Mouse (Mus musculus) CH12.LX (cell line): ENCODE data around the gene Kif23. TPM values are rescaled to one million over a fixed set of nuclear protein-coding genes. Genes with fewer than 3 reads are reported as not detected.
A peak's percentile ranks its signal among the peaks of the same experiment; 100 is the strongest.

Source experiments
- DNase-seq: peaks from one replicate; pipeline ENCODE4 v3.0.0-alpha.2; 2013; ENCODE audit errors: extremely low read depth
- H3K27ac ChIP-seq: 2 replicates; pipeline ENCODE4 v1.5.1; 2012; ENCODE audit warnings: low read depth, mild to moderate bottlenecking, control low read depth, moderate library complexity; ENCODE audit not compliant: insufficient read depth
- H3K27me3 ChIP-seq: replicated peaks from 2 replicates; pipeline ENCODE3; 2012; ENCODE audit warnings: inconsistent platforms
- H3K36me3 ChIP-seq, 2 experiments: replicated peaks in 1 of 2; 2 replicates each; pipeline versions ENCODE3 to v1.6.1; 2012; ENCODE audit warnings: inconsistent platforms in 1 of 2, low read length in 1 of 2, mild to moderate bottlenecking in 1 of 2, mixed read lengths in 1 of 2, moderate library complexity in 1 of 2; ENCODE audit not compliant: control insufficient read depth in 1 of 2, insufficient read depth in 1 of 2
- H3K4me1 ChIP-seq, 2 experiments: 2 replicates each; pipeline ENCODE4 v1.6.1; 2012; ENCODE audit warnings: inconsistent platforms in 1 of 2, moderate library complexity in 1 of 2; ENCODE audit not compliant: insufficient read depth in 2 of 2, control insufficient read depth in 1 of 2
- H3K4me2 ChIP-seq: 2 replicates; pipeline ENCODE4 v1.6.1; 2012; ENCODE audit warnings: low read depth, mild to moderate bottlenecking, control low read depth; ENCODE audit not compliant: poor library complexity, insufficient read depth, severe bottlenecking
- H3K4me3 ChIP-seq, 3 experiments: fragments of 150-350 bp in 1 of 3; sonication (generic) in 1 of 3; replicated peaks in 1 of 3; 2 replicates each; pipeline versions ENCODE3 to v1.5.1; 2011 to 2012; ENCODE audit warnings: low read depth in 2 of 3, low read length in 2 of 3, mild to moderate bottlenecking in 2 of 3, moderate library complexity in 2 of 3, control low read depth in 1 of 3, improper control_type of control experiment in 1 of 3, inconsistent platforms in 1 of 3, mixed read lengths in 1 of 3; ENCODE audit not compliant: poor library complexity in 1 of 3
- H3K79me2 ChIP-seq: replicated peaks from 2 replicates; pipeline ENCODE4 v1.6.1; 2012; ENCODE audit warnings: mild to moderate bottlenecking, moderate library complexity; ENCODE audit not compliant: control insufficient read depth, poor library complexity, insufficient read depth, severe bottlenecking; ENCODE audit errors: extremely low read depth
- H3K9ac ChIP-seq: 2 replicates; pipeline ENCODE4 v1.6.1; 2012; ENCODE audit warnings: low read depth, mild to moderate bottlenecking, control low read depth, moderate library complexity; ENCODE audit not compliant: insufficient read depth
- H3K9me3 ChIP-seq: replicated peaks from 2 replicates; pipeline ENCODE3; 2012; ENCODE audit warnings: low read length, inconsistent platforms, mixed read lengths
- BHLHE40 ChIP-seq: IDR thresholded peaks from 2 replicates; pipeline ENCODE4 v1.6.1; 2011; ENCODE audit warnings: mild to moderate bottlenecking, low read depth, low read length, improper control_type of control experiment
- CHD2 ChIP-seq: IDR thresholded peaks from 2 replicates; pipeline ENCODE4 v1.6.1; 2011; ENCODE audit warnings: low read length, improper control_type of control experiment
- E2F4 ChIP-seq: IDR thresholded peaks from 2 replicates; pipeline ENCODE4 v1.6.1; 2011; ENCODE audit warnings: low read depth, low read length, improper control_type of control experiment; ENCODE audit not compliant: insufficient replicate concordance
- EP300 ChIP-seq: IDR thresholded peaks from 2 replicates; pipeline ENCODE4 v1.6.1; 2011; ENCODE audit warnings: low read length, improper control_type of control experiment
- ETS1 ChIP-seq: conservative IDR thresholded peaks from 2 replicates; pipeline ENCODE4 v1.6.1; 2012; ENCODE audit warnings: low read depth, mild to moderate bottlenecking, inconsistent platforms, low read length, improper control_type of control experiment, moderate library complexity
- GABPA ChIP-seq: IDR thresholded peaks from 2 replicates; pipeline ENCODE4 v1.6.1; 2012; ENCODE audit warnings: low read depth, low read length, improper control_type of control experiment, inconsistent platforms; ENCODE audit not compliant: insufficient replicate concordance
- HCFC1 ChIP-seq: IDR thresholded peaks from 2 replicates; pipeline ENCODE4 v1.6.1; 2012; ENCODE audit warnings: low read depth, mild to moderate bottlenecking, inconsistent platforms, low read length, improper control_type of control experiment
- IRF4 ChIP-seq: IDR thresholded peaks from 2 replicates; pipeline ENCODE4 v1.6.1; 2014; ENCODE audit warnings: low read depth, mild to moderate bottlenecking, inconsistent platforms, low read length, improper control_type of control experiment
- JUND ChIP-seq: conservative IDR thresholded peaks from 2 replicates; pipeline ENCODE4 v1.6.1; 2011; ENCODE audit warnings: low read depth, low read length, improper control_type of control experiment
- KAT2A ChIP-seq: IDR thresholded peaks from 2 replicates; pipeline ENCODE4 v1.6.1; 2012; ENCODE audit warnings: low read length, improper control_type of control experiment, inconsistent platforms; ENCODE audit not compliant: insufficient replicate concordance
- MAFK ChIP-seq: IDR thresholded peaks from 2 replicates; pipeline ENCODE4 v1.6.1; 2011; ENCODE audit warnings: low read length, improper control_type of control experiment; ENCODE audit not compliant: insufficient replicate concordance
- MAZ ChIP-seq: IDR thresholded peaks from 2 replicates; pipeline ENCODE4 v1.6.1; 2012; ENCODE audit warnings: low read depth, mild to moderate bottlenecking, inconsistent platforms, low read length, improper control_type of control experiment, moderate library complexity
- MEF2A ChIP-seq: IDR thresholded peaks from 2 replicates; pipeline ENCODE4 v1.6.1; 2014; ENCODE audit warnings: low read depth, mild to moderate bottlenecking, inconsistent platforms, low read length, improper control_type of control experiment, borderline replicate concordance
- MXI1 ChIP-seq: IDR thresholded peaks from 2 replicates; pipeline ENCODE4 v1.6.1; 2011; ENCODE audit warnings: mild to moderate bottlenecking, low read depth, low read length, improper control_type of control experiment
- MYC ChIP-seq: IDR thresholded peaks from 2 replicates; pipeline ENCODE4 v1.6.1; 2011; ENCODE audit warnings: low read depth, mild to moderate bottlenecking, improper control_type of control experiment, low read length
- NELFE ChIP-seq: IDR thresholded peaks from 2 replicates; pipeline ENCODE4 v1.6.1; 2011; ENCODE audit warnings: low read depth, low read length, improper control_type of control experiment
- PAX5 ChIP-seq: IDR thresholded peaks from 2 replicates; pipeline ENCODE4 v1.6.1; 2012; ENCODE audit warnings: low read length, inconsistent platforms, mixed read lengths
- POLR2A ChIP-seq: IDR thresholded peaks from 2 replicates; pipeline ENCODE4 v1.6.1; 2011; ENCODE audit warnings: low read depth, mild to moderate bottlenecking, improper control_type of control experiment, low read length
- POLR2AphosphoS2 ChIP-seq: IDR thresholded peaks from 2 replicates; pipeline ENCODE4 v1.6.1; 2011; ENCODE audit warnings: low read depth, low read length, improper control_type of control experiment
- RAD21 ChIP-seq: IDR thresholded peaks from 2 replicates; pipeline ENCODE4 v1.6.1; 2011; ENCODE audit warnings: low read depth, mild to moderate bottlenecking, low read length, improper control_type of control experiment, moderate library complexity
- RCOR1 ChIP-seq: conservative IDR thresholded peaks from 2 replicates; pipeline ENCODE4 v1.6.1; 2012; ENCODE audit warnings: low read depth, mild to moderate bottlenecking, inconsistent platforms, low read length, improper control_type of control experiment
- SMC3 ChIP-seq: IDR thresholded peaks from 2 replicates; pipeline ENCODE4 v1.6.1; 2011; ENCODE audit warnings: low read depth, low read length, improper control_type of control experiment
- TBP ChIP-seq: conservative IDR thresholded peaks from 2 replicates; pipeline ENCODE4 v1.6.1; 2011; ENCODE audit warnings: low read depth, low read length, improper control_type of control experiment
- TCF12 ChIP-seq: IDR thresholded peaks from 2 replicates; pipeline ENCODE4 v1.6.1; 2014; ENCODE audit warnings: low read depth, mild to moderate bottlenecking, inconsistent platforms, low read length, improper control_type of control experiment
- USF2 ChIP-seq: conservative IDR thresholded peaks from 2 replicates; pipeline ENCODE4 v1.6.1; 2011; ENCODE audit warnings: low read depth, low read length, improper control_type of control experiment
- ZC3H11A ChIP-seq: IDR thresholded peaks from 2 replicates; pipeline ENCODE4 v1.6.1; 2012; ENCODE audit warnings: low read depth, mild to moderate bottlenecking, inconsistent platforms, low read length, improper control_type of control experiment
- ZKSCAN1 ChIP-seq: IDR thresholded peaks from 2 replicates; pipeline ENCODE4 v1.6.1; 2012; ENCODE audit warnings: low read depth, inconsistent platforms, low read length, improper control_type of control experiment, borderline replicate concordance
- ZMIZ1 ChIP-seq: IDR thresholded peaks from 2 replicates; pipeline ENCODE4 v1.6.1; 2012; ENCODE audit warnings: low read depth, mild to moderate bottlenecking, inconsistent platforms, low read length, improper control_type of control experiment
- dilution Hi-C: fragments of 300-500 bp; cut with MboI; formaldehyde crosslinking; loops from 2 replicates; pipeline ENCODE4 v1.14.3; 2020; ENCODE audit warnings: low sequenced_read_pairs; ENCODE audit not compliant: extremely low pct_unique_long_range_greater_than_20kb, extremely low pct_ligation_motif_present
- in situ Hi-C: fragments of 300-500 bp; cut with MboI; formaldehyde crosslinking; loops from 3 replicates; pipeline ENCODE4 v1.14.3; 2019; ENCODE audit warnings: low sequenced_read_pairs, low pct_ligation_motif_present, low pct_unique_long_range_greater_than_20kb, mixed read lengths
- polyA plus RNA-seq: library from polyadenylated mRNA; unstranded; fragments of >175 nt; gene quantifications from 2 replicates; pipeline ENCODE4 v1.2.1, GENCODE M21; 2012; ENCODE audit warnings: low read depth; ENCODE audit not compliant: insufficient read length
- total RNA-seq, 2 experiments: library from RNA; depleted of rRNA; stranded (reverse); fragments of 300-350 nt in 1 of 2; fragments of >200 nt in 1 of 2; gene quantifications; 2 replicates each; pipeline ENCODE4 v1.2.3; 2012 to 2014

Kif23 gene
- total and polyA plus RNA-seq, 3 experiments = 50.6 to 133 (median 96.2) TPM

DNA sequence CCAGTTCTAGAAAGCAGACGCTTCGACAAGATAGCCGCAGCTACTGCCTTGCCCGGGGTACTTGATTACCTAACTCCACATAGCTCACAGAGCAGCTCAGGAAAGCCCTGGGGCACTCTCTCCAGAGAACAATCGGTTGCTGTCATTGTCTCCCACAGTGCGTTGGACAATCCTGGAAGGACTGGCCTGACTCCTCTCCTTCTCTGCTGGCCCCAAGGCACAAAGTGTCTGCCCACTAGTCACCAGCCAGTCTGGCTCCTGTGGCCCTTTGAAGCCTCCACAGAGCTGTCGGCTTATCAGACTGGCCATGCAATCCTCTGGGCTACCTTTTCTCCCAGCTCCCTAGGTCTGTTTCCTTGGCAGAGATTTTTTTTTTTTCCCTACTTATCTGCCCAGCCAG lies 5.7 kb upstream of the Kif23 start:
- TF ChIP-seq E2F4 (no peak), ZMIZ1 (no peak), HCFC1 (no peak), GABPA (no peak), RCOR1 (no peak), SMC3 (no peak), MXI1 (no peak), IRF4 (no peak), JUND (no peak), RAD21 (no peak), MAZ (no peak), PAX5 (no peak), BHLHE40 (no peak)
- Histone ChIP-seq H3K27ac (no peak overlapping the region), H3K4me1 (peaks cover 2 to 29% of the 10 kb centered on the region in 2 experiments), H3K4me3 (no peak overlapping the region), H3K79me2 (no peaks in the 10 kb centered on the region), H3K9me3 (no peaks in the 10 kb centered on the region), H3K4me2 (no peak overlapping the region), H3K27me3 (no peaks in the 10 kb centered on the region), H3K36me3 (peaks cover 4 to 41% of the 10 kb centered on the region in 2 experiments), H3K9ac (no peak overlapping the region)
- DNase-seq = no peak
- in situ Hi-C loops (no loop called here), dilution Hi-C loops (no loop called here)

DNA sequence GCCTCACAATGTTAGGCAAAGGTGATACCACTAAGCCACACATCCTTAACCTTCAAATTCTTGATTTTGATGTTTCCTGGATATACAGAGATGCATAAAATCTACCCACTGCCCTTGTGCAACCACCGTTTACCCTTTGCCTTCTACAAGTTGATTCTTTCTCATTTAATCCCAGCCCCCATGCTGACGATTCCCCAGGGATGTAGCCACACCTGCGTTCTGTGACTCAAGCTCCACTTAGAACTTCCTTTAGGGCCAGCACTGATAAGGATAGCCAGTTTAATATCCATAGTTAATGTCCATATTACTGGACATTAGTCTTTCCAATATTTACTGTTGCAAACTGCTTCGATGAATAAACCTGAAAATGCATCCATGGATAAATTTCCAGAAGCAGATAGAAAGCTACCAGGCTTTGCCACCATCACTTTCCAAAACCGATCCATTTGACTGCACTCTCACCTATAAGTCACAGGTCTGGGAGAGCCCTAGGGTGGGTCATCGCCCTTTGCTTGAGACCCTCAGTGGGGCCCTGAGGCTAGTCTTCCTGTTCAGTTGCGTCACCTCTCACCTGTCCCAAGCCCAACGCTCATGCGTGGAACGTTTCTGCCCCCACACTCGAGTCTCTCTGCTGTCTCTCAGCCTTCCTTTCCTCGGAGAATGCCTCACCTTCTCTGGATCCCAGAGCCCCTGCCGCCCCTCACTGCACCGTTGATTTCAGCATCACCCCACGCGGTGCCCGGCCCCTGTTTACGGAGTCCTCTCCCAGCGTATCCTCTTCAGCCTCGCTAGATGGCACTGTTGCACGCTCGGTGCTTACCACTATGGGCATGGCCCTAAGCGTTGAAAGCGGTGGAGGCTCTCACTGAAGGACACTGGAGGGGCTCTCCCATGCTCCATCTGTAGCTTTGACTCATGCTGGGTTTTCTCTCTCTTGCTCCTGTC lies 1.1 kb upstream of the Kif23 start:
- H3K79me2 ChIP-seq = peaks cover 23% of the 10 kb centered on the region
- in situ Hi-C loops = loop anchor here (5.0 to 10.0 kb wide), 2 partner anchors 35 to 297 kb away; no protein-coding TSS in a partner anchor
- H3K4me3 ChIP-seq = peak overlapping the region; percentile 58 to 75 (median 69)
- H3K27me3 ChIP-seq = no peaks in the 10 kb centered on the region
- H3K9ac ChIP-seq = peak overlapping the region; percentile 39
- peaks cover 0 to 35% of the 10 kb centered on the region in 2 experiments; a peak in 2 of 4 replicates for H3K4me1 ChIP-seq
- H3K36me3 ChIP-seq = peaks cover 3 to 30% of the 10 kb centered on the region in 2 experiments
- H3K9me3 ChIP-seq = no peaks in the 10 kb centered on the region
- DNase-seq = peak; percentile 96
- H3K27ac ChIP-seq = peak overlapping the region; percentile 38; the same call in 1 of the 2 replicates
- peak overlapping the region; percentile 96 for H3K4me2 ChIP-seq
- dilution Hi-C loops = no loop called here
- TF ChIP-seq ZKSCAN1 (no peak), MAZ (0 out of 2 replicates have a peak, but pooled peaks have one; percentile 28), MYC (peak; percentile 88; the same call in 1 of the 2 replicates), GABPA (no peak), USF2 (no peak), MEF2A (no peak; the same call in 1 of the 2 replicates), RAD21 (peak; percentile 97), ETS1 (peak; percentile 29; the same call in 1 of the 2 replicates), TBP (no peak), POLR2A (no peak), IRF4 (peak; percentile 75), SMC3 (peak; percentile 93), ZC3H11A (peak; percentile 75), MXI1 (peak; percentile 78), NELFE (no peak), EP300 (peak; percentile 51), PAX5 (no peak), TCF12 (peak; percentile 57), CHD2 (peak; percentile 46; the same call in 1 of the 2 replicates), JUND (peak; percentile 31; the same call in 1 of the 2 replicates), MAFK (no peak), KAT2A (no peak), POLR2AphosphoS2 (no peak)
